Mouse (Mus musculus) heart, postnatal 36 days (tissue): Measurements from ENCODE around the gene Ddah2. TPM values are rescaled to one million over a fixed set of nuclear protein-coding genes. Genes with fewer than 3 reads are reported as not detected.
A peak's percentile ranks its signal among the peaks of the same experiment; 100 is the strongest.

Experiments used
- DNase-seq, 2 experiments: peaks; one replicate each; pipeline ENCODE4 v3.0.0; 2021 to 2022
- intact Hi-C: fragments of 180-260 bp; cut with DNase I; formaldehyde crosslinking; loops from one replicate; pipeline ENCODE4 v1.15.1; 2025
- total RNA-seq, 2 experiments: library from RNA; stranded (reverse); gene quantifications; 2 replicates each; pipeline ENCODE4 v1.2.3; 2021

The Ddah2 gene
- total RNA-seq, 2 experiments from 2014 or later, result 27.5 to 27.6 TPM

- intact Hi-C loops, result no loop called here
- no peak for DNase-seq
Observed at GRCm38 (mm10) chr17:35096597-35096996, 37.8 kb downstream of the Ddah2 start.

GRCm38 (mm10) chr17:35097164-35097655, 38.4 kb downstream of the Ddah2 start:
- no peak for DNase-seq
- intact Hi-C loops, result no loop called here

- intact Hi-C loops, result no loop called here
- no peak for DNase-seq
Observed at GRCm38 (mm10) chr17:35100196-35100765, 41.4 kb downstream of the Ddah2 start.

- no peak for DNase-seq
- intact Hi-C loops, result no loop called here
Observed at GRCm38 (mm10) chr17:35101161-35101560, 42.3 kb downstream of the Ddah2 start.

- DNase-seq, result no peak
- intact Hi-C loops, result no loop called here
Observed at GRCm38 (mm10) chr17:35102299-35102698, 43.5 kb downstream of the Ddah2 start.

GRCm38 (mm10) chr17:35103221-35103690, 44.4 kb downstream of the Ddah2 start:
- no peak for DNase-seq
- intact Hi-C loops, result no loop called here

GRCm38 (mm10) chr17:35104079-35104478, 45.2 kb downstream of the Ddah2 start:
- intact Hi-C loops, result no loop called here
- no peak for DNase-seq

- DNase-seq, result no peak
- intact Hi-C loops, result no loop called here
Observed at GRCm38 (mm10) chr17:35104754-35105153, 45.9 kb downstream of the Ddah2 start.

GRCm38 (mm10) chr17:35105740-35106389, 47.0 kb downstream of the Ddah2 start:
- peak in 1 of 2 experiments; percentile 27 for DNase-seq
- intact Hi-C loops, result loop anchor here (1.0 kb wide), 1 partner anchor 85 kb away; no protein-coding TSS in a partner anchor

GRCm38 (mm10) chr17:35106522-35106921, 47.7 kb downstream of the Ddah2 start:
- intact Hi-C loops, result loop anchor here (1.0 kb wide), 1 partner anchor 85 kb away; no protein-coding TSS in a partner anchor
- DNase-seq, result no peak

- no peak for DNase-seq
- intact Hi-C loops, result no loop called here
Observed at GRCm38 (mm10) chr17:35108097-35108496, 49.3 kb downstream of the Ddah2 start, which contains the start of gene Ly6g5c. Gene Ly6g5c, plus strand, starts transcription at chr17:35108279.

Other genes with a start within 250 kb of the Ddah2 start
- gene Stk19, start 222.1 kb upstream of the Ddah2 start, total RNA-seq, result 10 to 100 TPM in 1 of 2 experiments, 1 to 10 TPM in 1; 10.0 to 11.1 TPM
- gene Dxo, start 222.0 kb upstream of the Ddah2 start, total RNA-seq, result 10 to 100 TPM; 12.4 to 17.3 TPM
- 10 to 100 TPM; 22.6 to 24.5 TPM for gene Skiv2l, start 208.8 kb upstream of the Ddah2 start, total RNA-seq
- gene Nelfe, start 208.6 kb upstream of the Ddah2 start, total RNA-seq, result 10 to 100 TPM; 13.7 to 15.3 TPM
- 1 to 10 TPM; 4.4 to 7.5 TPM for gene Cfb, start 196.5 kb upstream of the Ddah2 start, total RNA-seq
- 1 to 10 TPM; 7.5 to 7.7 TPM for gene Zbtb12, start 179.6 kb upstream of the Ddah2 start, total RNA-seq
- not detected for gene Gm20547, start 177.0 kb upstream of the Ddah2 start, total RNA-seq
- 1 to 10 TPM; 3.1 to 4.4 TPM for gene C2, start 160.8 kb upstream of the Ddah2 start, total RNA-seq
- gene Ehmt2, start 160.6 kb upstream of the Ddah2 start, total RNA-seq, result 10 to 100 TPM; 44.6 to 49.8 TPM
- not detected for gene Slc44a4, start 144.6 kb upstream of the Ddah2 start, total RNA-seq
- gene Neu1, start 127.8 kb upstream of the Ddah2 start, total RNA-seq, result 10 to 100 TPM; 13.2 to 16.5 TPM
- gene Hspa1b, start 99.8 kb upstream of the Ddah2 start, total RNA-seq, result 1 to 10 TPM; 2.8 to 4.5 TPM
- gene Gm20481, start 89.1 kb upstream of the Ddah2 start, total RNA-seq, result not detected
- gene Hspa1a, start 86.9 kb upstream of the Ddah2 start, total RNA-seq, result 1 to 10 TPM; 4.2 to 4.6 TPM
- gene Hspa1l, start 86.3 kb upstream of the Ddah2 start, total RNA-seq, result 1 to 10 TPM; 7.8 to 9.2 TPM
- 10 to 100 TPM; 16.0 to 17.4 TPM for gene Lsm2, start 77.2 kb upstream of the Ddah2 start, total RNA-seq
- 10 to 100 TPM; 26.7 to 27.4 TPM for gene Vars, start 58.0 kb upstream of the Ddah2 start, total RNA-seq
- gene Vwa7, start 42.5 kb upstream of the Ddah2 start, total RNA-seq, result 1 to 10 TPM; 8.4 to 9.3 TPM
- gene Sapcd1, start 31.0 kb upstream of the Ddah2 start, total RNA-seq, result not detected
- gene Msh5, start 12.3 kb upstream of the Ddah2 start, total RNA-seq, result under 1 TPM; 0.25 to 0.70 TPM
- gene Clic1, start 9.1 kb upstream of the Ddah2 start, total RNA-seq, result 10 to 100 TPM; 41.7 to 44.0 TPM
- under 1 TPM in 1 of 2 experiments, not detected in 1; 0.56 TPM for gene Ly6g6c, start 6.4 kb downstream of the Ddah2 start, total RNA-seq
- gene Mpig6b, start 7.1 kb downstream of the Ddah2 start, total RNA-seq, result under 1 TPM; 0.42 to 0.49 TPM
- gene Ly6g6e, start 17.9 kb downstream of the Ddah2 start, total RNA-seq, result not detected
- under 1 TPM; 0.70 to 0.80 TPM for gene Ly6g6d, start 19.0 kb downstream of the Ddah2 start, total RNA-seq
- not detected for gene Ly6g6f, start 26.6 kb downstream of the Ddah2 start, total RNA-seq
- gene Abhd16a, start 30.2 kb downstream of the Ddah2 start, total RNA-seq, result 10 to 100 TPM; 54.6 to 61.1 TPM
- not detected for gene Ly6g5c, start 49.2 kb downstream of the Ddah2 start, total RNA-seq
- not detected for gene Ly6g5b, start 56.4 kb downstream of the Ddah2 start, total RNA-seq
- 1 to 10 TPM; 8.0 to 9.6 TPM for gene Gpank1, start 62.4 kb downstream of the Ddah2 start, total RNA-seq
- 100 to 1,000 TPM; 163 to 164 TPM for gene Csnk2b, start 63.0 kb downstream of the Ddah2 start, total RNA-seq
- gene D17H6S53E, start 67.3 kb downstream of the Ddah2 start, total RNA-seq, result 10 to 100 TPM; 25.7 to 26.4 TPM
- gene Apom, start 73.0 kb downstream of the Ddah2 start, total RNA-seq, result not detected
- gene Bag6, start 76.1 kb downstream of the Ddah2 start, total RNA-seq, result 100 to 1,000 TPM; 243 to 268 TPM
- gene Prrc2a, start 105.9 kb downstream of the Ddah2 start, total RNA-seq, result 100 to 1,000 TPM; 122 to 127 TPM
- 1 to 10 TPM; 2.0 to 6.2 TPM for gene Aif1, start 117.0 kb downstream of the Ddah2 start, total RNA-seq
- gene Lst1, start 129.4 kb downstream of the Ddah2 start, total RNA-seq, result 1 to 10 TPM; 3.3 to 3.7 TPM
- gene Ltb, start 135.4 kb downstream of the Ddah2 start, total RNA-seq, result 1 to 10 TPM; 1.0 to 1.6 TPM
- gene Tnf, start 143.0 kb downstream of the Ddah2 start, total RNA-seq, result under 1 TPM; 0.53 to 0.57 TPM
- under 1 TPM in 1 of 2 experiments, not detected in 1; 0.19 TPM for gene Lta, start 146.3 kb downstream of the Ddah2 start, total RNA-seq
- not detected for gene Gm16181, start 161.8 kb downstream of the Ddah2 start, total RNA-seq
- gene Atp6v1g2, start 174.6 kb downstream of the Ddah2 start, total RNA-seq, result 1 to 10 TPM; 2.0 to 2.6 TPM
- 1 to 10 TPM; 8.0 to 8.5 TPM for gene Nfkbil1, start 176.8 kb downstream of the Ddah2 start, total RNA-seq
- 10 to 100 TPM; 83.3 to 97.3 TPM for gene Ddx39b, start 182.7 kb downstream of the Ddah2 start, total RNA-seq
- gene H2-D1, start 203.7 kb downstream of the Ddah2 start, total RNA-seq, result 100 to 1,000 TPM in 1 of 2 experiments, 10 to 100 TPM in 1; 87.6 to 133 TPM